Mouse (Mus musculus) liver, embryonic 14.5 days (tissue): ENCODE results near the gene Psmd14. TPM values are rescaled to one million over a fixed set of nuclear protein-coding genes. Genes with fewer than 3 reads are reported as not detected.

ENCODE experiments used
- ATAC-seq: fragments of 200-750 bp; cut with Nextera tagmentation; 2 replicates; pipeline ENCODE4 v1.8.0; 2017; ENCODE audit warnings: moderate number of reproducible peaks, mild to moderate bottlenecking, moderate library complexity; ENCODE audit not compliant: insufficient read depth
- DNase-seq, 3 experiments: peaks; one replicate each; pipeline ENCODE4 v3.0.0-alpha.2; 2012 to 2013; ENCODE audit warnings: low read depth in 3 of 3, low spot score in 3 of 3
- H3K27ac ChIP-seq: fragments of 300-500 bp; sonication (generic); 2 replicates; pipeline ENCODE4 v1.5.1; 2014; ENCODE audit warnings: moderate library complexity, mild to moderate bottlenecking, control low read depth, inconsistent platforms
- H3K27me3 ChIP-seq: fragments of 300-500 bp; sonication (generic); 2 replicates; pipeline ENCODE4 v1.6.1; 2014; ENCODE audit warnings: mild to moderate bottlenecking, low read length, moderate library complexity; ENCODE audit not compliant: control insufficient read depth, insufficient read depth
- H3K36me3 ChIP-seq: fragments of 300-500 bp; sonication (generic); replicated peaks from 2 replicates; pipeline ENCODE4 v1.6.1; 2014; ENCODE audit warnings: low read depth; ENCODE audit not compliant: control insufficient read depth, insufficient read depth
- H3K4me1 ChIP-seq, 2 experiments: fragments of 200-500 bp in 1 of 2; fragments of 300-500 bp in 1 of 2; sonication (generic) in 1 of 2; replicated peaks; 2 replicates each; pipeline ENCODE4 v1.6.1; 2012 to 2014; ENCODE audit warnings: antibody characterized with exemption in 1 of 2, inconsistent platforms in 1 of 2, low read length in 1 of 2; ENCODE audit not compliant: control insufficient read depth in 2 of 2, insufficient read depth in 2 of 2
- H3K4me2 ChIP-seq: fragments of 300-500 bp; sonication (generic); 2 replicates; pipeline ENCODE4 v1.6.1; 2014; ENCODE audit warnings: low read depth, mild to moderate bottlenecking, control low read depth, moderate library complexity
- H3K4me3 ChIP-seq, 2 experiments: fragments of 200-500 bp in 1 of 2; fragments of 300-500 bp in 1 of 2; sonication (generic) in 1 of 2; 2 replicates each; pipeline ENCODE4 v1.5.1; 2012 to 2014; ENCODE audit warnings: low read depth in 2 of 2, low read length in 2 of 2, mild to moderate bottlenecking in 2 of 2, control low read depth in 1 of 2, inconsistent platforms in 1 of 2, moderate library complexity in 1 of 2; ENCODE audit not compliant: insufficient read depth in 1 of 2
- H3K9ac ChIP-seq: fragments of 300-500 bp; sonication (generic); replicated peaks from 2 replicates; pipeline ENCODE4 v1.6.1; 2014; ENCODE audit warnings: mild to moderate bottlenecking, control low read depth, moderate library complexity
- H3K9me3 ChIP-seq: fragments of 300-500 bp; sonication (generic); 2 replicates; pipeline ENCODE4 v1.6.1; 2016; ENCODE audit warnings: low read length, mixed read lengths; ENCODE audit not compliant: control insufficient read depth
- CTCF ChIP-seq: IDR thresholded peaks from 2 replicates; pipeline ENCODE4 v1.5.1; 2016; ENCODE audit warnings: antibody characterized with exemption, low read depth, control low read depth
- EP300 ChIP-seq: IDR thresholded peaks from 2 replicates; pipeline ENCODE4 v1.6.1; 2016; ENCODE audit warnings: antibody characterized with exemption, low read depth
- WGBS: fragments of 180-500 bp; shearing (Covaris S2); extraction: QIAGEN DNeasy Blood & Tissue Kit; methylation state at CpG from one replicate; pipeline ENCODE4 v1.1.7; 2014; ENCODE audit not compliant: insufficient replicate concordance; 5-methylcytosine and 5-hydroxymethylcytosine counted together
- polyA plus RNA-seq, 2 experiments: library from polyadenylated mRNA; depleted of rRNA in 1 of 2; stranded (reverse) in 1 of 2; unstranded in 1 of 2; fragments of >200 nt; fragmentation: Nextera tagmentation in 1 of 2; extraction: Ambion mirVana in 1 of 2; gene quantifications; 2 replicates each; pipeline versions ENCODE4 v1.2.1 to v1.2.3; 2012 to 2014

Gene Psmd14
- polyA plus RNA-seq, 2 experiments = 48.8 to 131 TPM

DNA sequence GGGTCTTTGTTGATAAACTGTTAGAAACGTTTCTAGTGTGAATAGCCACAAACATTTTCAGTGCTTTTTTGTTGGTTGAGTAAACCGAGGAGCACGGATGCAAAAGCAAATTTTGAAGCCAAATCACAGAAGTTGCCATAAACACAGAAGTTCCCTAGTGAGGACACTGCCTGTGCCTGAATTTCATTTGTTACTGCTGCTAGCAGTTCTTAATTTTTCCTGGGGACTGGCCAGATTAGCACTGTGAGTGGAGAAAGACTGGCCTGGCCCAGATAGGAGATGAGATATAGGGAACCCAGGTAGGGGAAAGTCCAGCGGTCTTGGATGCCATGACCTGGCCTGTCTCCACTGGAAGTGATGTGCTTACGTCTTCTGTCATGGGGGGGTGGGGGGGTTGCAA is 83.5 kb downstream of the Psmd14 start:
- no peak overlapping the region for H3K4me3 ChIP-seq
- no peaks in the 10 kb centered on the region for H3K4me1 ChIP-seq
- ATAC-seq (no peak), DNase-seq (no peak)
- no peaks in the 10 kb centered on the region for H3K9me3 ChIP-seq
- no peak overlapping the region for H3K27ac ChIP-seq
- H3K36me3 ChIP-seq = no peaks in the 10 kb centered on the region
- H3K27me3 ChIP-seq = no peaks in the 10 kb centered on the region
- TF ChIP-seq CTCF (no peak), EP300 (no peak)
- 71% methylated on average over 5 of the region's 5 CpGs for WGBS
- no peak overlapping the region for H3K4me2 ChIP-seq
- H3K9ac ChIP-seq = no peak overlapping the region

- H3K9me3 ChIP-seq = no peaks in the 10 kb centered on the region
- TF ChIP-seq EP300 (no peak), CTCF (no peak)
- ATAC-seq (no peak), DNase-seq (no peak)
- H3K4me3 ChIP-seq = no peak overlapping the region
- no peak overlapping the region for H3K27ac ChIP-seq
- no peaks in the 10 kb centered on the region for H3K36me3 ChIP-seq
- peaks cover 11% of the 10 kb centered on the region for H3K27me3 ChIP-seq
- 83% methylated on average over 1 of the region's 1 CpGs for WGBS
- H3K9ac ChIP-seq = no peak overlapping the region
- no peaks in the 10 kb centered on the region for H3K4me1 ChIP-seq
- no peak overlapping the region for H3K4me2 ChIP-seq
Measured at GRCm38 (mm10) chr2:61798048-61798447, 86.6 kb downstream of the Psmd14 start.

DNA sequence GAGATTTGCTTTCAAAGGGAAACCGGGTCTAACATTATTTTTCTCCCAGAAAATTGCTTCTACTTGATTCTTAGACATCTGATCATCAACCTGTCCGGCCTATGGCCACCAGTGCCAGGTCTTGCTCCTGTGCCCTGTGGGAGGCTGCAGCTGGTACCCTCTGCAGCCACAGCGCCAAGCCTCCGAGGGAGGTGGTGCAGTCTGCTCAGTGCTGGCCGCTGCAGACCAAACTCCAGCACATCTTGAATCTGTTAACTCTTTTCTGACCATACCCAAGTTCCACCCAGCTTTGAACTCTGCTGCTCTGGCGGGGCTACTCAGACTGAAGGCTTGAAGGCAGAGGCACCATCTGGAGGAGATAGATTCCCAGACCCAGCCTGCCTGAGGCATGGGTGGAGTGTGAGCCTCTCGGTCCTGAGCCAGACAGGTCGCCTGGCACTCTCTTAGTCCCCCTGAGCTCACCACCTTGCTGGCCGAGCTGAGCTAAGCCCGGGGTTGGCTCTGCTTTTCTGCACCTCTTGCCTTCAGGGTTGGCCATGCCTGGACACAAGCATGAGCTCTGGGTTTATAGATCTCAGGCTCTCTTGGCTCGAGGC is 91.3 kb downstream of the Psmd14 start, which contains the start of gene Tbr1:
Gene Tbr1 (plus strand): TSS at position 275 of the 596 bp plus-strand sequence.
- DNase-seq (no peak), ATAC-seq (0 out of 2 replicates have a peak, but pooled peaks have one; percentile 31)
- Histone ChIP-seq H3K9ac (no peak within 1 kb of the TSS), H3K27ac (no peak within 1 kb of the TSS), H3K4me2 (no peak within 1 kb of the TSS), H3K27me3 (peaks cover 58% of the 10 kb centered on the region), H3K36me3 (no peaks in the 10 kb centered on the region), H3K4me1 (no peaks in the 10 kb centered on the region), H3K4me3 (no peak within 1 kb of the TSS), H3K9me3 (no peaks in the 10 kb centered on the region)
- TF ChIP-seq CTCF (no peak), EP300 (no peak)
- 8% methylated on average over 11 of the region's 11 CpGs for WGBS

DNA sequence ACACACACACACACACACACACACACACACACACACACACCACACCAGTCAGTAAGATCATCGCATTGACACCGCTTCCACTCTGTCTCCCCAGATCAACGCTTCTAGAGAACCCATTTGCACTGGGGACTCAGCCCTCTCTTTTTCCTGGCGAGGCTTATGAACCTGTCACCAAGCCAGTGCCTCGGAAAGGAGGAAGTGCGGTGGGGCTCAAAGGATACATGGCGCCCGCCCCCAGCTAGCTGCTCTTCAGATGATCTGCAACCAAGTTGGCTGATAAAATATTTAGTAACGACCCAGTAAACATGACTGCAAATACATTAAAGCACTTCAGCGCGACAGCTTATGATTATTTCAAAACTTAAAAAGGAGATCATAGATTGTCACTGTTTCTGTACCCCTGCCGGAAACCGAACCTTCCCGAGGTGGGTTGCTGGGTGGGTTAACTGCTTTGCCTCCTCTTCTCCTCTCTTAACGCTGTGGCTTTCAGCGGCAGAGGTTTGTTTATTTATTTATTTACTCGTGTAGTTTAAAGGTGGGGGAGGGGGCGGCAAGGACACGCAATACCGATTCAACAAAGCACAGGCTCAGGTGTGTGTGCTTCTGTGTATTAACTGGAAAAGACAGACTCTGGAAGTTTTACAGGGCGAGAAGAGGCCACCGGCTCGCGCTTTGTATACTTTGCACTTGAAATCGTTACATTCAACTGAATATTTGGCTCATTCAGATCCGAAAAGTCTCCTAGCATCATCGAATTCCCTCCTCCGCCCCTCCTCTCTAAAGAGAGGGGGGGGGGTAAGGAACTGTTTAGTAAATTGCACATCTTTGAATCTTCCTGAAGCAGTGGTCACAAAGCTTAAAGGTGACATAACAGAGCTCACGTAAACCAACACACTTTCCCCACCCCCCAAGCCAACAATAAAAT is 92.2 kb downstream of the Psmd14 start:
- no peak overlapping the region for H3K4me2 ChIP-seq

GRCm38 (mm10) chr2:61804382-61804840 is 92.9 kb downstream of the Psmd14 start:
- WGBS = 3% methylated on average over 10 of the region's 10 CpGs
- TF ChIP-seq CTCF (no peak), EP300 (no peak)
- no peak overlapping the region for H3K9ac ChIP-seq
- no peaks in the 10 kb centered on the region for H3K36me3 ChIP-seq
- DNase-seq = no peak
- no peak overlapping the region for H3K4me3 ChIP-seq
- no peak overlapping the region for H3K4me2 ChIP-seq
- no peak overlapping the region for H3K27ac ChIP-seq
- H3K27me3 ChIP-seq = peaks cover 75% of the 10 kb centered on the region
- ATAC-seq = no peak
- no peaks in the 10 kb centered on the region for H3K4me1 ChIP-seq
- H3K9me3 ChIP-seq = no peaks in the 10 kb centered on the region

More for the DNA sequence above, 92.2 kb downstream of the Psmd14 start:
- H3K4me1 ChIP-seq = no peaks in the 10 kb centered on the region
- ATAC-seq = no peak
- no peak for TF ChIP-seq CTCF
- no peak for TF ChIP-seq EP300
- H3K36me3 ChIP-seq = no peaks in the 10 kb centered on the region
- no peak overlapping the region for H3K9ac ChIP-seq
- no peaks in the 10 kb centered on the region for H3K9me3 ChIP-seq
- 2% methylated on average over 29 of the region's 29 CpGs for WGBS
- peaks cover 68% of the 10 kb centered on the region for H3K27me3 ChIP-seq
- no peak for DNase-seq
- H3K4me3 ChIP-seq = no peak overlapping the region
- H3K27ac ChIP-seq = no peak overlapping the region
